Mouse (Mus musculus): ENCODE measurements at regions not wholly inside any gene's neighbourhood (a gene's known extent, or its start where the extent isn't known, plus 50 kb on each side); places are given as distances from the start of the nearest gene placed in this dataset.
"Not testable (repeated sequence)": the region's sequence is repeated elsewhere in the genome, so short reads cannot be mapped to it uniquely, and the experiment has no call there.

- H3K27me3 ChIP-seq (ENCODE audit: control insufficient read depth, insufficient read depth, low read length): no peaks in the 10 kb centered on the region
- ATAC-seq (ENCODE audit: insufficient number of reproducible peaks, insufficient read depth, low FRiP score, low read depth): no peak
- 94% methylated on average over 2 of the region's 2 CpGs for whole genome bisulfite sequencing
- H3K9ac ChIP-seq (ENCODE audit: low read length): no peak overlapping the region
- no peak overlapping the region for H3K27ac ChIP-seq (replicated peaks in 1 of 2; ENCODE audit: control insufficient read depth in 1 of 2, insufficient read depth in 1 of 2, low read depth in 2 of 2, low read length in 2 of 2)
- no peak overlapping the region for H3K4me3 ChIP-seq (ENCODE audit: control insufficient read depth in 1 of 2, insufficient read depth in 1 of 2, low read depth in 1 of 2, low read length in 2 of 2)
- no peak overlapping the region for H3K4me2 ChIP-seq (ENCODE audit: low read length)
- no peaks in the 10 kb centered on the region for H3K4me1 ChIP-seq (ENCODE audit: control insufficient read depth in 2 of 2, insufficient read depth in 2 of 2, low read length in 2 of 2)
- H3K9me3 ChIP-seq (ENCODE audit: control insufficient read depth, low read length): no peaks in the 10 kb centered on the region
- H3K36me3 ChIP-seq (ENCODE audit: control insufficient read depth, insufficient read depth, low read length): no peaks in the 10 kb centered on the region
Measured at GRCm38 (mm10) chr10:85292477-85292855, 94.1 kb upstream of the Btbd11 start.

- H3K9me3 ChIP-seq (ENCODE audit: control insufficient read depth, low read length): no peaks in the 10 kb centered on the region
- 65% methylated on average over 9 of the region's 9 CpGs for WGBS
- H3K36me3 ChIP-seq (ENCODE audit: control insufficient read depth, insufficient read depth, low read length): no peaks in the 10 kb centered on the region
- ATAC-seq (ENCODE audit: insufficient number of reproducible peaks, insufficient read depth, low FRiP score, low read depth): no peak
- H3K4me1 ChIP-seq (ENCODE audit: control insufficient read depth in 2 of 2, insufficient read depth in 2 of 2, low read length in 2 of 2): no peaks in the 10 kb centered on the region
- H3K4me2 ChIP-seq (ENCODE audit: low read length): no peak overlapping the region
- no peak overlapping the region for H3K9ac ChIP-seq (ENCODE audit: low read length)
- no peaks in the 10 kb centered on the region for H3K27me3 ChIP-seq (ENCODE audit: control insufficient read depth, insufficient read depth, low read length)
- H3K4me3 ChIP-seq (ENCODE audit: control insufficient read depth in 1 of 2, insufficient read depth in 1 of 2, low read depth in 1 of 2, low read length in 2 of 2): no peak overlapping the region
- no peak overlapping the region for H3K27ac ChIP-seq (replicated peaks in 1 of 2; ENCODE audit: control insufficient read depth in 1 of 2, insufficient read depth in 1 of 2, low read depth in 2 of 2, low read length in 2 of 2)
Measured at GRCm38 (mm10) chr10:85293071-85293783, 93.4 kb upstream of the Btbd11 start.

GRCm38 (mm10) chr10:85295133-85295887 is 91.3 kb upstream of the Btbd11 start:
- 71% methylated on average over 5 of the region's 5 CpGs for WGBS
- Histone ChIP-seq H3K36me3 (ENCODE audit: control insufficient read depth, insufficient read depth, low read length) (no peaks in the 10 kb centered on the region), H3K9ac (ENCODE audit: low read length) (no peak overlapping the region), H3K4me2 (ENCODE audit: low read length) (no peak overlapping the region), H3K9me3 (ENCODE audit: control insufficient read depth, low read length) (no peaks in the 10 kb centered on the region), H3K27me3 (ENCODE audit: control insufficient read depth, insufficient read depth, low read length) (no peaks in the 10 kb centered on the region), H3K4me1 (ENCODE audit: control insufficient read depth in 2 of 2, insufficient read depth in 2 of 2, low read length in 2 of 2) (no peaks in the 10 kb centered on the region), H3K27ac (replicated peaks in 1 of 2; ENCODE audit: control insufficient read depth in 1 of 2, insufficient read depth in 1 of 2, low read depth in 2 of 2, low read length in 2 of 2) (no peak overlapping the region), H3K4me3 (ENCODE audit: control insufficient read depth in 1 of 2, insufficient read depth in 1 of 2, low read depth in 1 of 2, low read length in 2 of 2) (no peak overlapping the region)
- no peak for ATAC-seq (ENCODE audit: insufficient number of reproducible peaks, insufficient read depth, low FRiP score, low read depth)

GRCm38 (mm10) chr10:85311781-85312180 is 74.8 kb upstream of the Btbd11 start:
- H3K4me3 ChIP-seq (ENCODE audit: control insufficient read depth in 1 of 2, insufficient read depth in 1 of 2, low read depth in 1 of 2, low read length in 2 of 2): no peak overlapping the region
- no peaks in the 10 kb centered on the region for H3K9me3 ChIP-seq (ENCODE audit: control insufficient read depth, low read length)
- H3K27ac ChIP-seq (replicated peaks in 1 of 2; ENCODE audit: control insufficient read depth in 1 of 2, insufficient read depth in 1 of 2, low read depth in 2 of 2, low read length in 2 of 2): no peak overlapping the region
- no peak overlapping the region for H3K4me2 ChIP-seq (ENCODE audit: low read length)
- ATAC-seq (ENCODE audit: insufficient number of reproducible peaks, insufficient read depth, low FRiP score, low read depth): no peak
- H3K36me3 ChIP-seq (ENCODE audit: control insufficient read depth, insufficient read depth, low read length): no peaks in the 10 kb centered on the region
- no peaks in the 10 kb centered on the region for H3K4me1 ChIP-seq (ENCODE audit: control insufficient read depth in 2 of 2, insufficient read depth in 2 of 2, low read length in 2 of 2)
- H3K9ac ChIP-seq (ENCODE audit: low read length): no peak overlapping the region
- H3K27me3 ChIP-seq (ENCODE audit: control insufficient read depth, insufficient read depth, low read length): no peaks in the 10 kb centered on the region

GRCm38 (mm10) chr10:85313331-85313730 is 73.3 kb upstream of the Btbd11 start:
- 89% methylated on average over 10 of the region's 10 CpGs for WGBS
- H3K4me2 ChIP-seq (ENCODE audit: low read length); H3K4me3 ChIP-seq (ENCODE audit: control insufficient read depth in 1 of 2, insufficient read depth in 1 of 2, low read depth in 1 of 2, low read length in 2 of 2); H3K27ac ChIP-seq (replicated peaks in 1 of 2; ENCODE audit: control insufficient read depth in 1 of 2, insufficient read depth in 1 of 2, low read depth in 2 of 2, low read length in 2 of 2); H3K9me3 ChIP-seq (ENCODE audit: control insufficient read depth, low read length); H3K36me3 ChIP-seq (ENCODE audit: control insufficient read depth, insufficient read depth, low read length); H3K27me3 ChIP-seq (ENCODE audit: control insufficient read depth, insufficient read depth, low read length); H3K9ac ChIP-seq (ENCODE audit: low read length); ATAC-seq (ENCODE audit: insufficient number of reproducible peaks, insufficient read depth, low FRiP score, low read depth); H3K4me1 ChIP-seq (ENCODE audit: control insufficient read depth in 2 of 2, insufficient read depth in 2 of 2, low read length in 2 of 2): not testable (repeated sequence)

GRCm38 (mm10) chr10:85320971-85321370 is 65.6 kb upstream of the Btbd11 start:
- ATAC-seq (ENCODE audit: insufficient number of reproducible peaks, insufficient read depth, low FRiP score, low read depth): no peak
- no peaks in the 10 kb centered on the region for H3K36me3 ChIP-seq (ENCODE audit: control insufficient read depth, insufficient read depth, low read length)

GRCm38 (mm10) chr10:85322280-85322679 is 64.3 kb upstream of the Btbd11 start:
- no peak overlapping the region for H3K4me3 ChIP-seq (ENCODE audit: control insufficient read depth in 1 of 2, insufficient read depth in 1 of 2, low read depth in 1 of 2, low read length in 2 of 2)
- no peak overlapping the region for H3K9ac ChIP-seq (ENCODE audit: low read length)
- no peak overlapping the region for H3K4me2 ChIP-seq (ENCODE audit: low read length)
- H3K36me3 ChIP-seq (ENCODE audit: control insufficient read depth, insufficient read depth, low read length): no peaks in the 10 kb centered on the region
- H3K27ac ChIP-seq (replicated peaks in 1 of 2; ENCODE audit: control insufficient read depth in 1 of 2, insufficient read depth in 1 of 2, low read depth in 2 of 2, low read length in 2 of 2): no peak overlapping the region
- no peaks in the 10 kb centered on the region for H3K4me1 ChIP-seq (ENCODE audit: control insufficient read depth in 2 of 2, insufficient read depth in 2 of 2, low read length in 2 of 2)
- no peaks in the 10 kb centered on the region for H3K27me3 ChIP-seq (ENCODE audit: control insufficient read depth, insufficient read depth, low read length)
- no peaks in the 10 kb centered on the region for H3K9me3 ChIP-seq (ENCODE audit: control insufficient read depth, low read length)
- WGBS: 74% methylated on average over 3 of the region's 3 CpGs
- no peak for ATAC-seq (ENCODE audit: insufficient number of reproducible peaks, insufficient read depth, low FRiP score, low read depth)

More at GRCm38 (mm10) chr10:85320971-85321370, 65.6 kb upstream of the Btbd11 start:
- Histone ChIP-seq H3K9me3 (ENCODE audit: control insufficient read depth, low read length) (no peaks in the 10 kb centered on the region), H3K27me3 (ENCODE audit: control insufficient read depth, insufficient read depth, low read length) (no peaks in the 10 kb centered on the region), H3K4me1 (ENCODE audit: control insufficient read depth in 2 of 2, insufficient read depth in 2 of 2, low read length in 2 of 2) (no peaks in the 10 kb centered on the region), H3K4me2 (ENCODE audit: low read length) (no peak overlapping the region), H3K9ac (ENCODE audit: low read length) (no peak overlapping the region), H3K4me3 (ENCODE audit: control insufficient read depth in 1 of 2, insufficient read depth in 1 of 2, low read depth in 1 of 2, low read length in 2 of 2) (no peak overlapping the region), H3K27ac (replicated peaks in 1 of 2; ENCODE audit: control insufficient read depth in 1 of 2, insufficient read depth in 1 of 2, low read depth in 2 of 2, low read length in 2 of 2) (no peak overlapping the region)
- 67% methylated on average over 1 of the region's 1 CpGs for WGBS
